Mouse (Mus musculus): ENCODE measurements around the gene Fam129a. TPM values are rescaled to one million over a fixed set of nuclear protein-coding genes. Genes with fewer than 3 reads are reported as not detected.

Fam129a gene
- total RNA-seq, 4 experiments from 2014 or later, result 83.7 to 130 (median 96.0) TPM

- no peak for DNase-seq
Observed at GRCm38 (mm10) chr1:151584565-151585216, 13.7 kb downstream of the Fam129a start.

- DNase-seq, result no peak
Observed at GRCm38 (mm10) chr1:151585647-151586046, 14.7 kb downstream of the Fam129a start.

- DNase-seq, result no peak
Observed at GRCm38 (mm10) chr1:151592085-151593017, 21.4 kb downstream of the Fam129a start.

GRCm38 (mm10) chr1:151594906-151595305 lies 23.9 kb downstream of the Fam129a start:
- DNase-seq, result no peak

- DNase-seq, result no peak
Observed at GRCm38 (mm10) chr1:151595600-151596299, 24.8 kb downstream of the Fam129a start.

- no peak for DNase-seq
Observed at GRCm38 (mm10) chr1:151596562-151596961, 25.6 kb downstream of the Fam129a start.

GRCm38 (mm10) chr1:151597677-151598297 lies 26.8 kb downstream of the Fam129a start:
- DNase-seq, result no peak

GRCm38 (mm10) chr1:151598876-151599275 lies 27.9 kb downstream of the Fam129a start:
- DNase-seq, result no peak

- no peak for DNase-seq
Observed at GRCm38 (mm10) chr1:151604328-151604727, 33.3 kb downstream of the Fam129a start.

GRCm38 (mm10) chr1:151607957-151608356 lies 37.0 kb downstream of the Fam129a start:
- DNase-seq, result peak; percentile 64

GRCm38 (mm10) chr1:151610621-151611020 lies 39.6 kb downstream of the Fam129a start:
- DNase-seq, result peak; percentile 44

GRCm38 (mm10) chr1:151614320-151614935 lies 43.4 kb downstream of the Fam129a start:
- DNase-seq, result no peak

- DNase-seq, result no peak
Observed at GRCm38 (mm10) chr1:151615625-151616024, 44.6 kb downstream of the Fam129a start.

GRCm38 (mm10) chr1:151616555-151617205 lies 45.7 kb downstream of the Fam129a start:
- DNase-seq, result peak; percentile 61

- no peak for DNase-seq
Observed at GRCm38 (mm10) chr1:151618251-151618650, 47.3 kb downstream of the Fam129a start.

GRCm38 (mm10) chr1:151619281-151619711 lies 48.3 kb downstream of the Fam129a start:
- DNase-seq, result peak; percentile 48

- no peak for DNase-seq
Observed at GRCm38 (mm10) chr1:151620730-151621129, 49.7 kb downstream of the Fam129a start.

- DNase-seq, result no peak
Observed at GRCm38 (mm10) chr1:151624442-151625226, 53.6 kb downstream of the Fam129a start.

GRCm38 (mm10) chr1:151625260-151625659 lies 54.3 kb downstream of the Fam129a start:
- DNase-seq, result no peak

GRCm38 (mm10) chr1:151625690-151626089 lies 54.7 kb downstream of the Fam129a start:
- DNase-seq, result no peak

- DNase-seq, result no peak
Observed at GRCm38 (mm10) chr1:151626631-151627030, 55.6 kb downstream of the Fam129a start.
